Mouse (Mus musculus) ZHBTc4 (cell line): ENCODE results near the gene Fancl.

ENCODE experiments used
- DNase-seq: peaks from one replicate; pipeline ENCODE4 v3.0.0-alpha.2; 2011; ENCODE audit warnings: low read depth, low spot score

Fancl gene

GRCm38 (mm10) chr11:26385971-26386370 lies at the start of gene Fancl:
Gene Fancl (plus strand): TSS chr11:26386135.
- no peak for DNase-seq

DNA sequence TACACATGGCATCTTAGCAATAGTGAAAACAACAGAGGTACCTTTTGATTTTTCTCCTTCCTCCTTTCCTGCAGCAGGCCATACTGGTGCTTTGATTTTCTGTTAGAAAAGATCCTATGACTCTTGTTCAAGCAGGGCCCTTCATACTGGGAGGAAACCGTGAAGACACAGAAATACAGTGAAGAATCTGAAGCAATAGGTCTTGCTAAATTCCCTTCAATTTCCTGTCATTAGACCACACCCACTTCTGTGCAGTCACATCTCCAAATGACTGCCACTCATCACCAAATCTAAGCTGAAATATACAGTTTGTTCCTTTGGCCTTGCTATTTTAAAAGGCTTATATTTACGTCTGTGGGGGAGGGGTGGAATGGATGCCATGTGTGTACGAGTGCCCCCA lies 49.1 kb upstream of the Fancl start:
- no peak for DNase-seq

GRCm38 (mm10) chr11:26370176-26370575 lies 15.8 kb upstream of the Fancl start:
- DNase-seq: peak; percentile 74

DNA sequence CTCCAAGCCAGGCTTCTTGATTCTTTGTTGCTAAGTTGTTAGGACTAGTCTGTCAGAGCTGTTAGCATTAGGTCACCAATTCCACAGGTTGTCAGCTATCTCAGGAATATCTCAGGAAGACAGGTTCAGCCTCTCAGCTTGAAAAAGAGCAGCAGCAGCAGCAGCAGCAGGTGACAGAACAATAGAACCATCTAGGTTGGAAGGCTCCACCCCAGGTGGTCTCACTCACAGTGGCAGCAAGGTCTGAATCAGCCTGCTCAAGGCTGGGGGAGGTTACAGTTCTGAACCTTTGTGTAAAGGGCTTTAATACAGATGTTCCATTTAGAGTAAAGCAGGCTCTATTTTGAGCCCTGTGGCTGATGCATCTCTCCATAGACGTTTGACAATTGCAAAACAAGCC lies 14.0 kb upstream of the Fancl start:
- peak; percentile 91 for DNase-seq

- no peak for DNase-seq
Observed at GRCm38 (mm10) chr11:26374132-26374531, 11.8 kb upstream of the Fancl start.

DNA sequence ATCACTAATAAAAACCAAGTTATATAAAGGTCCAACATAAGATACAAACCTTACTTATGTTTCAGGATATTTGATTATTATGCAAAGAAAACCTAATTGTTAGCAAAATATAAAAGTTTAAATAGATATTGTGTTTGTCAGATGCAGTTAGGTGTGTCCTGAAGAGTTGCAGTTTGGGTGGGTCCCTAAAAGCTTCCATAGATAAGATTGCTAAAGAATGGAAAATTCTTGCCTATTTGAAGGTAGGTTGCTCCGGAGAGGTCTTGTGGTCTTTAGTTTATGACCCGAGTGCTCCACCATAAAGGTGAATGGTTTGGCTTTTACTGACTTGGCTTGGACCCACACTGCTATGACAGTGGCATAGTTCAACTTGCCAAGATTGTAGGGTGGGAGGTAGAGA lies 7.9 kb upstream of the Fancl start:
- no peak for DNase-seq

DNA sequence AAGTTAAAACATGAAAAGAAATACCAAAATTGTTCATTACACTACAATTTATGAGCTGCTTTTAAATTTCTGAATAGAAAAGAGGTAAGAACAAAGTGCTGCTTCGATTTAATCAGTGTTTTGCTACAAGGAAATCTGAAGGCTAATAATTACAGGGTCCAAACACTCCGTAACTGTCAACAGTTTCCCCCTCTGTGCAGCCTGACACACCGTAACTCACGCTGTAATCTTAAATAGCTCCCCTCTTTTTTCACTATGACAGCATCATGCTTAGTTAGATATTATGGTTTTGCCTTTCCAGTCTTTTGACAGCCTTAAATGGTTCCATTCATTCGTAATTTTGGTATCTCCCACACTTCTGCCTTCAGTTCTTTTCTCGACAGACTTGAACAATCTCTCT lies 4.4 kb upstream of the Fancl start:
- DNase-seq: no peak

DNA sequence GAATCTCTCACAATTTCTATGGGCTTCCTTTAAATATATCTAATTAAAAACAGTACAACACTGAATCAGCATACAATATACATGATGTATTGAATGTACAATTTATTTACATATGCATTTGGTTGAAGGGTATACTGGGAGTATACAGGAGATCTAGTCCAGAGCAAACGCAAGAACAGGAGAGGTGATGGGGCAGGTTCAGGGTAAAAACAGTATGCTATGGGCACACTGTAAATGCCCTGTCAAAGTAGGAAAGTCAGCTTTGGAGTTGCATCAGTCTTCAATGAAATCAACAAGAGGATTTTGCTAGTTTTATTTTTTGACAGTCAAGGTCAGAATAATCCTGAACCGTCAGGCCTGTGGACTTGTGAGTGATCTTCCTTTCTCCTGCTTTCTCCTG lies 743 bp downstream of the Fancl start:
- no peak for DNase-seq

- peak; percentile 98 for DNase-seq
Observed at GRCm38 (mm10) chr11:26387087-26387611, 1.2 kb downstream of the Fancl start.

GRCm38 (mm10) chr11:26395561-26395960 lies 9.6 kb downstream of the Fancl start:
- no peak for DNase-seq

- no peak for DNase-seq
Observed at GRCm38 (mm10) chr11:26412972-26413371, 27.0 kb downstream of the Fancl start.

DNA sequence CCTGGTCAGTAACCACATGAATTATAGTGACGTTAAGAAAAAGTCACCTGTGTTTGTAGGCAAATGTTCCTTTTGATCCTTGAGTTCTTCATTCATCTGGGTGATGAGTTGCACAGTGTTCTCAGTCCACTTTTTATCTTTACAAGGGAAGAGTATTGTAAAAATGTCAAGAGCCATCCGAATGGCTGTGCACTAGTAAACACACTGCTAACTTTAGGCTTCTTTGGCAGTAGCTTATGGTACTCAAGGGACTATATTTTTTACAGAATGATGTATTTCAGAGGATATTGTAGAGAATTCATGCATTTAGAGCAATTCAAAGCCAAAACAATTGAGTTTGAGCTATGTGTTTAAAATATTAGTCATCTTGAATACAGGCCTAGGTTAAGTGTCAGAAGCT lies 35.5 kb downstream of the Fancl start:
- DNase-seq: no peak

GRCm38 (mm10) chr11:26434229-26434628 lies 48.3 kb downstream of the Fancl start:
- DNase-seq: no peak

GRCm38 (mm10) chr11:26437818-26438217 lies 51.9 kb downstream of the Fancl start:
- DNase-seq: peak; percentile 31

DNA sequence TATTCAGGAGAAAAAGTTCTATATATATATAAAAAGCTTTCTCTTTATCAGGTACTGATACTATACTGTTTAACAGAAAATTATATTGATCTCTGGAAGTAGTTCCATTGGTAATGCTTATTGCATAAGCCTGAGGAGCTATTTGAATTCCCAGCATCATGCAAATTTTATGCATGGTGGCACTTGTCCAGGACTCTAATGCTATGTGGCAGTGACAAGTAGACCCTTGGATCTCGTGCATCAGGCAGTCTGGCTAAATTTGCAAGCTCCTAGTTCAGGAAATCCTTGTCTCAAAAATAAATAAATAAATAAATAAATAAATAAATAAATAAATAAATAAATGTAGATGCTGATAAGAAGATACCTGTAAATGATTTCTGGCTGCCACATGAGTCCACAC lies 55.2 kb downstream of the Fancl start:
- DNase-seq: no peak

GRCm38 (mm10) chr11:26444374-26444773 lies 58.4 kb downstream of the Fancl start:
- DNase-seq: no peak

GRCm38 (mm10) chr11:26449789-26450188 lies 63.9 kb downstream of the Fancl start:
- peak; percentile 71 for DNase-seq

- no peak for DNase-seq
Observed at GRCm38 (mm10) chr11:26450636-26451035, 64.7 kb downstream of the Fancl start.

- DNase-seq: no peak
Observed at GRCm38 (mm10) chr11:26451228-26451627, 65.3 kb downstream of the Fancl start.

DNA sequence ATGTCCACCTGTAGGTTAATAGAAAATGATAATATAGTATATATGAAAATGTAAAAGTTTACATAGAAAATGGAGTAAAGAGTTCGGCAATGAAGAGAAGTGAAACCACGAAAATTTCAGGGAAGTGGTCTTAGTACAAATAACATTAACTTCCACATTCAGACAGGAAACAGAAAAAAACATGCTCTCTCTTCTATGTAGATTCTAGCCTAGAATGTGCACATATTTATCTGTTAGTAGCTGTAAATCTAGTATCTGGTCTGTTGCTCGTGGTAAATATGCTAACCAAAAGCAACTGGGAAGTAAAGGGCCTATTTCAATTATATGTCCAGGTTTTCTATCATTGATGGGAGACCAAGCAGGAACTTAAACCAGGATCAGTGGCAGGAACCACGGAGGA lies 66.8 kb downstream of the Fancl start:
- DNase-seq: no peak

- no peak for DNase-seq
Observed at GRCm38 (mm10) chr11:26454081-26454480, 68.1 kb downstream of the Fancl start.

GRCm38 (mm10) chr11:26477037-26477739 lies 91.3 kb downstream of the Fancl start:
- DNase-seq: no peak

DNA sequence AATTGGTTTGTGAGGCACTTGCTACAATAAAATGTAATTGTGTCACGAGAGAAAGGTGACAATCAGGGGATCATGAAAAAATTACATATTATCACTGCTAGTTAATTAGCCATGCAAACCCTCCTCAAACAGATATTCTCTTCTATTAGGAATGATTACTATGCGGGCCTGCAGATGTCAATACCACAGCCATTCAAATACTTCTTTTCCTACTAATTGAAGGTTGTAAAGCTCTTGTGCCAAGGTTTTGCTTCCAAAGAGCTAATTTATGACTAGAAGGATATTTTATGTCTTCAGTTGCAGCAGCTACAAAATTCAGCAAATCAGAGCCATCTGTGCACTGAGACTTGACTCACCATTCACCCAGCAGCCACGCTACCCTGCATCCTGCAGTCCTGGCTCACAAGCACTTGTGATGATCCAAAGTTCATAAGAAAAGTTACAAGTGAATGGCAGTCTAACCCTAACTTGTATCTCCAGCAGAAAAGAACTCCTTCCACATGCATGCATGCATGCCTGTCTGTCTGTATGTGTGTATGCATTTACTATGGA lies 95.8 kb downstream of the Fancl start:
- DNase-seq: no peak
